Mouse (Mus musculus) spleen, postnatal 10 days (tissue): ENCODE measurements around the gene Decr2.
A peak's percentile ranks its signal among the peaks of the same experiment; 100 is the strongest.
"Not testable (repeated sequence)": the region's sequence is repeated elsewhere in the genome, so short reads cannot be mapped to it uniquely, and the experiment has no call there.

Experiments used
- DNase-seq, 2 experiments: peaks; one replicate each; pipeline ENCODE4 v3.0.0; 2021 to 2022; ENCODE audit warnings: low spot score in 2 of 2

The Decr2 gene

GRCm38 (mm10) chr17:26113181-26113948 lies 23.2 kb upstream of the Decr2 start, which contains the start of gene Tmem8:
Gene Tmem8 (plus strand): TSS chr17:26113299.
- DNase-seq = peak; percentile 81 to 84

GRCm38 (mm10) chr17:26112751-26113150 lies 22.6 kb upstream of the Decr2 start:
- no peak for DNase-seq

- no peak for DNase-seq
Measured at GRCm38 (mm10) chr17:26111722-26112121, 21.6 kb upstream of the Decr2 start.

GRCm38 (mm10) chr17:26111024-26111423 lies 20.9 kb upstream of the Decr2 start:
- DNase-seq = no peak

GRCm38 (mm10) chr17:26110156-26110555 lies 20.0 kb upstream of the Decr2 start:
- no peak for DNase-seq

- no peak for DNase-seq
Measured at GRCm38 (mm10) chr17:26105619-26106018, 15.5 kb upstream of the Decr2 start.

GRCm38 (mm10) chr17:26101478-26101877 lies 11.3 kb upstream of the Decr2 start:
- DNase-seq = no peak

GRCm38 (mm10) chr17:26100166-26100565 lies 10.0 kb upstream of the Decr2 start:
- DNase-seq = no peak

GRCm38 (mm10) chr17:26099316-26099715 lies 9.2 kb upstream of the Decr2 start:
- not testable (repeated sequence) for DNase-seq

- no peak for DNase-seq
Measured at GRCm38 (mm10) chr17:26098461-26098860, 8.3 kb upstream of the Decr2 start.

GRCm38 (mm10) chr17:26095121-26095740 lies 5.1 kb upstream of the Decr2 start, which contains the start of gene Nme4:
Gene Nme4 (minus strand): TSS chr17:26095602.
- DNase-seq = peak; percentile 61 to 76

- DNase-seq = no peak
Measured at GRCm38 (mm10) chr17:26094531-26095110, 4.5 kb upstream of the Decr2 start.

GRCm38 (mm10) chr17:26087059-26087564 lies 3.0 kb downstream of the Decr2 start:
- no peak for DNase-seq

- no peak for DNase-seq
Measured at GRCm38 (mm10) chr17:26080867-26081266, 9.3 kb downstream of the Decr2 start.

- DNase-seq = no peak
Measured at GRCm38 (mm10) chr17:26078851-26079250, 11.3 kb downstream of the Decr2 start.

- DNase-seq = no peak
Measured at GRCm38 (mm10) chr17:26075246-26075645, 14.9 kb downstream of the Decr2 start.

- DNase-seq = no peak
Measured at GRCm38 (mm10) chr17:26070136-26070535, 20.0 kb downstream of the Decr2 start.

GRCm38 (mm10) chr17:26068831-26069739 lies 21.1 kb downstream of the Decr2 start, which contains the start of gene Rab11fip3:
Gene Rab11fip3 (minus strand): TSS chr17:26069555.
- DNase-seq = peak; percentile 66 to 82

GRCm38 (mm10) chr17:26068024-26068830 lies 21.9 kb downstream of the Decr2 start:
- DNase-seq = peak in 1 of 2 experiments; percentile 12

- DNase-seq = no peak
Measured at GRCm38 (mm10) chr17:26066488-26067020, 23.6 kb downstream of the Decr2 start.
